Mouse (Mus musculus) small intestine, adult 2 months (tissue): Measurements from ENCODE around the gene Trak1.

Source experiments
- CTCF ChIP-seq: fragments of 200-500 bp; IDR thresholded peaks from 2 replicates; pipeline ENCODE4 v1.5.1; 2012; ENCODE audit warnings: low read depth, mild to moderate bottlenecking, control low read depth, inconsistent platforms, low read length, moderate library complexity, mixed read lengths; ENCODE audit not compliant: insufficient replicate concordance, insufficient read length; ENCODE audit errors: extremely low read depth
- POLR2A ChIP-seq: fragments of 200-500 bp; IDR thresholded peaks from 2 replicates; pipeline ENCODE4 v1.6.1; 2012; ENCODE audit warnings: low read depth, mild to moderate bottlenecking, control low read depth, inconsistent platforms, low read length, moderate library complexity

DNA sequence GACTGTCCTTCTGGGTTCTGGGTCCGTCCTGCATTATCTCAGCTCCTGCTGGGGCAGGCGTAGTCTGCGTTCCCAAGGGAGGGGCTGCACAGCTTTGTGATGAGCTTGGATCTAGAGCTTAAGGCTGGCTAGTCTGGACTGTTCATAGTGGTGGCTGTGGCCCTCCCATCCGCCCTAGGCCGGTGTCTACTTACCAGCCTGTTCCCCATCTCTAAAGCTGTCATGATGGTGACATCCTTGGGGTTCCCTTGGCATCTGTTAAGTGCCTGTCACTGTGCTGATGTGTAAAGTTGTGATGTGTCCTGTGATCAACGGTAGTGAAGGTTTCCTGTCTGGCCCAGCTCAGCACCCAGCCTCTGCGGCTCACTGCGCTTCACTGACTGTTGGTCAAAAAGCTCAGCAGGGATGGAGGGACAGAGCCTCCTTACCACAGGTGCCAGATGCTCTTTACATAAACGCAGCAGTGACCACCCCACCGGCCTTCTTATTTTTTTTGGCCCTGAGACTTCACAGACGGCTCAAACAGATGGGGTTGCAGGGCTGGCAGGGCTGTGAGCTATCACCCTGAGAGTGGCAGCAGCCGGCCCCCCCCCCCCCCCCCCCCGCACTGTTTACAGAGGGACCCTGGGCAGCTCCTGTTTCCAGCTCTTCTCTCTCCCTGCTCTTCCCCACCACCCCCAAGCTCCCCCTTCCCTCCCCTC, 74.8 kb downstream of the Trak1 start:
- TF ChIP-seq CTCF (no peak), POLR2A (no peak)
